Mouse (Mus musculus) lung, embryonic 14.5 days (tissue): ENCODE measurements around the gene Eya4. TPM values are rescaled to one million over a fixed set of nuclear protein-coding genes. Genes with fewer than 3 reads are reported as not detected.

Experiments used
- ATAC-seq: fragments of 200-750 bp; cut with Nextera tagmentation; 2 replicates; pipeline ENCODE4 v1.8.0; 2017; ENCODE audit warnings: mild to moderate bottlenecking, moderate TSS enrichment, moderate library complexity; ENCODE audit not compliant: insufficient read depth
- DNase-seq: peaks from one replicate; pipeline ENCODE4 v3.0.0-alpha.2; 2015
- H3K27ac ChIP-seq: fragments of 300-500 bp; sonication (generic); 2 replicates; pipeline ENCODE4 v1.5.1; 2014; ENCODE audit warnings: low read depth, mild to moderate bottlenecking, moderate library complexity
- H3K27me3 ChIP-seq: fragments of 300-500 bp; sonication (generic); 2 replicates; pipeline ENCODE4 v1.6.1; 2014; ENCODE audit warnings: low read length, control low read depth; ENCODE audit not compliant: insufficient read depth
- H3K36me3 ChIP-seq: fragments of 300-500 bp; sonication (generic); 2 replicates; pipeline ENCODE4 v1.6.1; 2014; ENCODE audit warnings: control low read depth; ENCODE audit not compliant: insufficient read depth
- H3K4me1 ChIP-seq: fragments of 300-500 bp; sonication (generic); 2 replicates; pipeline ENCODE4 v1.6.1; 2014; ENCODE audit warnings: antibody characterized with exemption, control low read depth; ENCODE audit not compliant: insufficient read depth
- H3K4me2 ChIP-seq: fragments of 300-500 bp; sonication (generic); 2 replicates; pipeline ENCODE4 v1.6.1; 2014; ENCODE audit warnings: mild to moderate bottlenecking
- H3K4me3 ChIP-seq: fragments of 300-500 bp; sonication (generic); 2 replicates; pipeline ENCODE4 v1.5.1; 2014; ENCODE audit warnings: low read depth, low read length
- H3K9ac ChIP-seq: fragments of 300-500 bp; sonication (generic); 2 replicates; pipeline ENCODE4 v1.6.1; 2014
- H3K9me3 ChIP-seq: fragments of 300-500 bp; sonication (generic); 2 replicates; pipeline ENCODE4 v1.6.1; 2016; ENCODE audit warnings: low read depth, low read length, control low read depth
- CTCF ChIP-seq: IDR thresholded peaks from 2 replicates; pipeline ENCODE4 v1.5.1; 2016; ENCODE audit warnings: antibody characterized with exemption, low read depth
- WGBS: fragments of 180-500 bp; shearing (Covaris S2); extraction: QIAGEN DNeasy Blood & Tissue Kit; methylation state at CpG from one replicate; pipeline ENCODE4 v1.1.7; 2014; 5-methylcytosine and 5-hydroxymethylcytosine counted together
- polyA plus RNA-seq: library from polyadenylated mRNA; unstranded; fragments of >200 nt; fragmentation: Nextera tagmentation; extraction: Ambion mirVana; gene quantifications from 2 replicates; pipeline ENCODE4 v1.2.1, GENCODE M21; 2014

Eya4 gene
- polyA plus RNA-seq, 1 experiment from 2014 or later: 1.0 TPM

- 37% methylated on average over 7 of the region's 7 CpGs for WGBS
- Histone ChIP-seq H3K4me1 (no peaks in the 10 kb centered on the region), H3K27ac (no peak overlapping the region), H3K36me3 (no peaks in the 10 kb centered on the region), H3K4me2 (no peak overlapping the region), H3K4me3 (no peak overlapping the region), H3K27me3 (no peaks in the 10 kb centered on the region), H3K9ac (no peak overlapping the region), H3K9me3 (no peaks in the 10 kb centered on the region)
- TF ChIP-seq CTCF: no peak
- ATAC-seq: peak; percentile 89; the same call in 1 of the 2 replicates
- DNase-seq: peak; percentile 84
Observed at GRCm38 (mm10) chr10:23292495-23292894, 58.1 kb downstream of the Eya4 start.

- Histone ChIP-seq H3K36me3 (no peaks in the 10 kb centered on the region), H3K27me3 (no peaks in the 10 kb centered on the region), H3K9ac (no peak overlapping the region), H3K4me3 (no peak overlapping the region), H3K4me2 (no peak overlapping the region), H3K27ac (no peak overlapping the region), H3K9me3 (no peaks in the 10 kb centered on the region), H3K4me1 (no peaks in the 10 kb centered on the region)
- no peak for TF ChIP-seq CTCF
- whole genome bisulfite sequencing: 83% methylated on average over 3 of the region's 3 CpGs
- DNase-seq: no peak
- ATAC-seq: no peak
Observed at GRCm38 (mm10) chr10:23277371-23277770, 73.2 kb downstream of the Eya4 start.

GRCm38 (mm10) chr10:23271050-23271621 is 79.5 kb downstream of the Eya4 start:
- H3K9ac ChIP-seq: no peak overlapping the region
- H3K4me2 ChIP-seq: no peak overlapping the region
- no peaks in the 10 kb centered on the region for H3K4me1 ChIP-seq
- H3K4me3 ChIP-seq: no peak overlapping the region
- H3K9me3 ChIP-seq: no peaks in the 10 kb centered on the region
- DNase-seq (no peak), ATAC-seq (no peak)
- no peaks in the 10 kb centered on the region for H3K27me3 ChIP-seq
- no peak for TF ChIP-seq CTCF
- WGBS: 74% methylated on average over 9 of the region's 9 CpGs
- no peak overlapping the region for H3K27ac ChIP-seq
- no peaks in the 10 kb centered on the region for H3K36me3 ChIP-seq

- Histone ChIP-seq H3K36me3 (no peaks in the 10 kb centered on the region), H3K9me3 (no peaks in the 10 kb centered on the region), H3K4me2 (no peak overlapping the region), H3K4me1 (no peaks in the 10 kb centered on the region), H3K27ac (no peak overlapping the region), H3K9ac (no peak overlapping the region), H3K27me3 (no peaks in the 10 kb centered on the region), H3K4me3 (no peak overlapping the region)
- ATAC-seq (no peak), DNase-seq (no peak)
- TF ChIP-seq CTCF: no peak
- 84% methylated on average over 2 of the region's 2 CpGs for WGBS
Observed at GRCm38 (mm10) chr10:23270502-23270901, 80.1 kb downstream of the Eya4 start.

GRCm38 (mm10) chr10:23252180-23252579 is 98.4 kb downstream of the Eya4 start:
- no peak for ATAC-seq
- Histone ChIP-seq H3K9me3 (no peaks in the 10 kb centered on the region), H3K4me1 (no peaks in the 10 kb centered on the region), H3K27me3 (no peaks in the 10 kb centered on the region), H3K9ac (no peak overlapping the region), H3K4me3 (no peak overlapping the region), H3K36me3 (no peaks in the 10 kb centered on the region), H3K4me2 (no peak overlapping the region), H3K27ac (no peak overlapping the region)
- DNase-seq: no peak
- WGBS: 67% methylated on average over 4 of the region's 4 CpGs
- no peak for TF ChIP-seq CTCF

- H3K4me3 ChIP-seq: no peak overlapping the region
- H3K4me2 ChIP-seq: no peak overlapping the region
- no peak for TF ChIP-seq CTCF
- H3K9me3 ChIP-seq: no peaks in the 10 kb centered on the region
- H3K9ac ChIP-seq: no peak overlapping the region
- DNase-seq (no peak), ATAC-seq (no peak)
- no peaks in the 10 kb centered on the region for H3K27me3 ChIP-seq
- H3K27ac ChIP-seq: no peak overlapping the region
- H3K4me1 ChIP-seq: no peaks in the 10 kb centered on the region
- H3K36me3 ChIP-seq: no peaks in the 10 kb centered on the region
- WGBS: 82% methylated on average over 3 of the region's 3 CpGs
Observed at GRCm38 (mm10) chr10:23246485-23246884, 104.1 kb downstream of the Eya4 start.

GRCm38 (mm10) chr10:23236918-23237317 is 113.7 kb downstream of the Eya4 start:
- 67% methylated on average over 11 of the region's 11 CpGs for WGBS
- ATAC-seq (no peak), DNase-seq (no peak)
- no peak for TF ChIP-seq CTCF
- no peak overlapping the region for H3K4me2 ChIP-seq
- no peaks in the 10 kb centered on the region for H3K27me3 ChIP-seq
- H3K36me3 ChIP-seq: no peaks in the 10 kb centered on the region
- no peak overlapping the region for H3K9ac ChIP-seq
- H3K9me3 ChIP-seq: no peaks in the 10 kb centered on the region
- H3K4me1 ChIP-seq: no peaks in the 10 kb centered on the region
- no peak overlapping the region for H3K27ac ChIP-seq
- H3K4me3 ChIP-seq: no peak overlapping the region

GRCm38 (mm10) chr10:23235405-23235804 is 115.2 kb downstream of the Eya4 start:
- no peak for ATAC-seq
- WGBS: 77% methylated on average over 4 of the region's 4 CpGs

More at GRCm38 (mm10) chr10:23235405-23235804, 115.2 kb downstream of the Eya4 start:
- DNase-seq: peak; percentile 16
- H3K4me2 ChIP-seq: no peak overlapping the region
- H3K9ac ChIP-seq: no peak overlapping the region
- no peaks in the 10 kb centered on the region for H3K36me3 ChIP-seq
- H3K27ac ChIP-seq: no peak overlapping the region
- H3K9me3 ChIP-seq: no peaks in the 10 kb centered on the region
- H3K4me3 ChIP-seq: no peak overlapping the region
- H3K4me1 ChIP-seq: no peaks in the 10 kb centered on the region
- H3K27me3 ChIP-seq: no peaks in the 10 kb centered on the region
- no peak for TF ChIP-seq CTCF
